Mouse (Mus musculus) hindbrain, postnatal 0 days (tissue): ENCODE data around the gene Eif2ak4. TPM values are rescaled to one million over a fixed set of nuclear protein-coding genes. Genes with fewer than 3 reads are reported as not detected.

Experiments
- ATAC-seq: fragments of 200-750 bp; cut with Nextera tagmentation; 2 replicates; pipeline ENCODE4 v1.8.0; 2017; ENCODE audit warnings: mild to moderate bottlenecking, moderate TSS enrichment, moderate library complexity
- DNase-seq: peaks from one replicate; pipeline ENCODE4 v3.0.0-alpha.2; 2015; ENCODE audit warnings: low spot score
- H3K27ac ChIP-seq: fragments of 300-500 bp; sonication (generic); 2 replicates; pipeline ENCODE4 v1.5.1; 2014; ENCODE audit warnings: mild to moderate bottlenecking
- H3K27me3 ChIP-seq: fragments of 300-500 bp; sonication (generic); 2 replicates; pipeline ENCODE4 v1.6.1; 2014; ENCODE audit warnings: low read length, mixed read lengths; ENCODE audit not compliant: insufficient read depth
- H3K36me3 ChIP-seq: fragments of 300-500 bp; sonication (generic); 2 replicates; pipeline ENCODE4 v1.6.1; 2014; ENCODE audit warnings: low read length, mixed read lengths; ENCODE audit not compliant: insufficient read depth
- H3K4me1 ChIP-seq: fragments of 300-500 bp; sonication (generic); 2 replicates; pipeline ENCODE4 v1.6.1; 2014; ENCODE audit warnings: antibody characterized with exemption, low read length, mixed read lengths; ENCODE audit not compliant: insufficient read depth
- H3K4me2 ChIP-seq: fragments of 300-500 bp; sonication (generic); 2 replicates; pipeline ENCODE4 v1.6.1; 2014; ENCODE audit warnings: low read depth, mild to moderate bottlenecking, low read length, moderate library complexity, mixed read lengths
- H3K4me3 ChIP-seq: fragments of 300-500 bp; sonication (generic); 2 replicates; pipeline ENCODE4 v1.5.1; 2014; ENCODE audit warnings: low read length
- H3K9ac ChIP-seq: fragments of 300-500 bp; sonication (generic); replicated peaks from 2 replicates; pipeline ENCODE4 v1.6.1; 2014; ENCODE audit warnings: mild to moderate bottlenecking, low read length, moderate library complexity, mixed read lengths
- H3K9me3 ChIP-seq: fragments of 300-500 bp; sonication (generic); 2 replicates; pipeline ENCODE4 v1.6.1; 2016; ENCODE audit warnings: low read length, mixed read lengths
- CTCF ChIP-seq: IDR thresholded peaks from 2 replicates; pipeline ENCODE4 v1.5.1; 2016; ENCODE audit warnings: antibody characterized with exemption, control low read depth, low read depth
- WGBS: fragments of 180-500 bp; shearing (Covaris S2); extraction: QIAGEN DNeasy Blood & Tissue Kit; methylation state at CpG from one replicate; pipeline ENCODE4 v1.1.7; 2014; 5-methylcytosine and 5-hydroxymethylcytosine counted together
- polyA plus RNA-seq: library from polyadenylated mRNA; unstranded; fragments of >200 nt; fragmentation: Nextera tagmentation; extraction: Ambion mirVana; gene quantifications from 2 replicates; pipeline ENCODE4 v1.2.1, GENCODE M21; 2015
- total RNA-seq: library from RNA; depleted of rRNA; stranded (reverse); fragments of >200 nt; gene quantifications from 2 replicates; pipeline ENCODE4 v1.2.3, GENCODE M21; 2014; rRNA removed

The Eif2ak4 gene
- total RNA-seq (15.4 and 16.3 TPM in 2 replicates), polyA plus RNA-seq (7.1 and 7.2 TPM in 2 replicates)

DNA sequence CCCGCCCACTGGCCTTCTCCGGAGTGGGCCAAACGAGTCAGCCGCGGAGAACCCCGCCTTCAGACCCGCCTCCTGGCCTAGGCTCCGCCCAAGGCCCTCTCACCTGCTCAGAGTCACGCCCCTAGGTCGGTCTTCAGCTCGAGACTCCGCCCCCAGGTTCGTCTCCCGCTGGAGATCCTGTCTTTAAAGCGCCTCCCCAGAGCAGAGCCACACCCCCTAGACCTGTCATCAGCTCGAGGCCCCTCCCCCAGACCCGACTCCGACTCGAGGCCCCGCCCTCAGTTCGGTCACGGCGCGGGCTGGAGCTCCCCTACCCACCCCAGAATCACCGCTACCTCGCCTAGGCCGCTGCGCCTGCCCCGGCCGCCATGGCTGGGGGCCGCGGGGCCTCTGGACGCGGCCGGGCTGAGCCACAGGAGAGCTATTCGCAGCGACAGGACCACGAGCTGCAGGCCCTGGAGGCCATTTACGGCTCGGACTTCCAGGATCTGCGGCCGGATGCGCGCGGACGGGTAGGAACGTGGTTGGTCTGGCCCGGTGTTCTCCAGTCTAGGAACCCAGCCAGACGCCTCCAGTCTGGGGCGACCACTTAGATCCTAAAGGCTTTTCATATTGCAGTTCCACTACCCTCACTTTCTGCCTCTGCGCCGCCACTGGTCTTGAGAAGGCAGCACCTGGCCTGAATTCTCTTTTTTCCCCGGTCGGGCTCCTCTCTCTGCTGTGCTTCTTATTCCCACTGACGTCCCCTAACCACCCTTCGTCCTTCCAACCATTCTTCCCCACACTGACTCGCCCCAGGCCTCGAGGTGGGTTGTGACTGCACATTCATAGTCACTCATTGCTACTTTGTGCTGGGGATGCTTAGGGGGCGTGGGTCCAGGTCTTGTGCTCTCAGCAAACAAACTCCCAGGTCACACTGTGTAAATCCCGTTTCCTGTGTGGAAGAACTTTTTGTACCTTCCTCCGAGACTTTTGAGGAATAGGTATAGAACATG lies at the start of gene Eif2ak4:
TSS of gene Eif2ak4 (plus strand) at position 278 of the 995 bp plus-strand sequence.
- peak within 1 kb of the TSS; percentile 92 for H3K27ac ChIP-seq
- H3K27me3 ChIP-seq = no peaks in the 10 kb centered on the region
- peak; percentile 99 for DNase-seq
- no peak for TF ChIP-seq CTCF
- H3K4me2 ChIP-seq = peak within 1 kb of the TSS; percentile 83
- no peaks in the 10 kb centered on the region for H3K36me3 ChIP-seq
- peak within 1 kb of the TSS; percentile 70 for H3K9ac ChIP-seq
- peak; percentile 98 for ATAC-seq
- WGBS = under 1% methylated on average over 51 of the region's 61 CpGs
- no peaks in the 10 kb centered on the region for H3K9me3 ChIP-seq
- H3K4me1 ChIP-seq = peaks cover 11% of the 10 kb centered on the region
- H3K4me3 ChIP-seq = peak within 1 kb of the TSS; percentile 83

DNA sequence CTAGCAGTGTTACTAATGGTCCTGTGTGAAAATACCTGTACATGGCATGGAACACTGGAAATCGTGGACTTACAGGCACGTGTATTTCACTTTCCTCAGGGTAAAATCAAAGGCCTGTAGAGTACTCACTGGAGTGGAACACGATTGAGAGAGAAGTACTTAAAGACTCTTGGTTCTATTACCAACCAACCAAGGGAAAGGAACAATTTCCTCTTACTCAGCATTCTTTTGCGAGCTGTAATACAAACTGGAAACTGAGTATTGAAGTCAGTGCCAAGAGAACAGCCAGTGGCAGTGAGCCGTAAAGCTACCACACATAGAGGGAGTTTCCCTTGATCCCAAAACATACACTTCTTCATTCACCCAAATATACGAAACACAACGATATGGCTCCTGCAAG lies 47.1 kb upstream of the Eif2ak4 start:
- no peak overlapping the region for H3K9ac ChIP-seq
- H3K27me3 ChIP-seq = no peaks in the 10 kb centered on the region
- no peak overlapping the region for H3K4me3 ChIP-seq
- DNase-seq (no peak), ATAC-seq (no peak)
- H3K4me2 ChIP-seq = no peak overlapping the region
- 78% methylated on average over 7 of the region's 7 CpGs for WGBS
- TF ChIP-seq CTCF = no peak
- no peaks in the 10 kb centered on the region for H3K36me3 ChIP-seq
- H3K4me1 ChIP-seq = no peaks in the 10 kb centered on the region
- no peak overlapping the region for H3K27ac ChIP-seq
- H3K9me3 ChIP-seq = no peaks in the 10 kb centered on the region

DNA sequence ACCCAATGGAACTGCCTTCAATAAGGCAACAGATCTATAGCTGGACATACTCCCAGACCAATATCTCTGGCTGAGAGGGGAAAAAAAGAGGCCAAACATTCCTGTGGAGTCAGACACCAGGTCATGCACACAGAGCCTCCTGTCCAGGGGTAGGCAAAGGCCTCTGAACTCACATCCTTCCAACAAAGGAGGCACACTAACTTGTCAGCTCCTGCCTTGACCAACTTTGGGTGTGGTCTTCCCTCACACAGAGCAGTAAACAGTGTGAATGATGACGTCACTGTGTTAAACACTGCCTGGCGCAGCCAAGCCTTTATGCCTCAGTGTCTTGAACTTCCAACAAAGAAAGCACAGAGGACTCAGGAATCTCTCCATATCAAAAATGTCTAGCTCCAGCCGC lies 44.5 kb upstream of the Eif2ak4 start:
- Histone ChIP-seq H3K4me3 (no peak overlapping the region), H3K27me3 (no peaks in the 10 kb centered on the region), H3K27ac (no peak overlapping the region), H3K9ac (no peak overlapping the region), H3K4me2 (no peak overlapping the region), H3K4me1 (no peaks in the 10 kb centered on the region), H3K9me3 (no peaks in the 10 kb centered on the region), H3K36me3 (no peaks in the 10 kb centered on the region)
- WGBS = 82% methylated on average over 3 of the region's 3 CpGs
- no peak for TF ChIP-seq CTCF
- DNase-seq (no peak), ATAC-seq (no peak)

DNA sequence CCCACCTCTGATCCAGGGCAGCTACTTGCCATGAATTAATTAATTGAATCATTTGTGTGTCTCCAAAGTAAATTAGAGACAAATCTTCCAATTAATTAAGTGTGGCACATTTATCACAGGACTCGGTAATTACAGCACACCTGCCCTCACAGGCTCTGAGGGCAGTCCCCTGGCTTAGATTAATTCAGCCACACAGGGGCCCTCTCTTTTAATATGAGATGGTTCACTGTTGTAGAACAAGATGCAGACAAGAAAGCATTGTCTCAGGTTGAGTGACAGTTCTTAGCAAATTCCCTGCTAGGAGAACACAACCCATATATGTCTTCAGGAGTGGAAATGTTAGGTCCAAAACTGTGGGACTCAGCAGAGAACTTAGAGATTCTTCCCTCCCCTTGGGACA lies 42.9 kb upstream of the Eif2ak4 start:
- Histone ChIP-seq H3K36me3 (no peaks in the 10 kb centered on the region), H3K27ac (no peak overlapping the region), H3K27me3 (no peaks in the 10 kb centered on the region), H3K4me2 (no peak overlapping the region), H3K9ac (no peak overlapping the region), H3K9me3 (no peaks in the 10 kb centered on the region), H3K4me3 (no peak overlapping the region), H3K4me1 (no peaks in the 10 kb centered on the region)
- no peak for TF ChIP-seq CTCF
- DNase-seq (no peak), ATAC-seq (no peak)
- 30% methylated on average over 1 of the region's 1 CpGs for whole genome bisulfite sequencing

DNA sequence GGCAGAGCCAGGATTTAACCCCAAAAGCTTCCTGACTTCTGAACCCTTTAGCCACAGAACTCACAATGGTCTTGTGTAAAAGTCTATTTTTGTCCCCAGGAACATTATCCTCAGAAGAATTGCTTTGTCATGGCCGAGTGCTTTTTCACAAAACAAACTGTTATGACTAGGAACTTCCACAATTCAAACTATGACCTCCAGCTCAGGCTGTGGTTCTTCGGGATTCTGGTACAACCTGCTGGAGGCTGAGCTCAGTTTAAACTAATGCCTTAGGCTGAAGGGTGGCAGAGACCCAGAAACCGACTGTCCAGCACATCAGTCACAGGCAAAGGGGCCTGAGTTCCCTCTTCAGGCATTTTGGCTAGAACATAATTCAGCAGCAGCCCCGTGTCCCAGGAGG lies 34.9 kb upstream of the Eif2ak4 start:
- no peak for TF ChIP-seq CTCF
- H3K9me3 ChIP-seq = no peaks in the 10 kb centered on the region
- ATAC-seq (no peak), DNase-seq (no peak)
- no peak overlapping the region for H3K4me2 ChIP-seq
- no peak overlapping the region for H3K27ac ChIP-seq
- no peaks in the 10 kb centered on the region for H3K36me3 ChIP-seq
- H3K4me3 ChIP-seq = no peak overlapping the region
- no peak overlapping the region for H3K9ac ChIP-seq
- no peaks in the 10 kb centered on the region for H3K4me1 ChIP-seq
- no peaks in the 10 kb centered on the region for H3K27me3 ChIP-seq
- WGBS = 26% methylated on average over 4 of the region's 4 CpGs

DNA sequence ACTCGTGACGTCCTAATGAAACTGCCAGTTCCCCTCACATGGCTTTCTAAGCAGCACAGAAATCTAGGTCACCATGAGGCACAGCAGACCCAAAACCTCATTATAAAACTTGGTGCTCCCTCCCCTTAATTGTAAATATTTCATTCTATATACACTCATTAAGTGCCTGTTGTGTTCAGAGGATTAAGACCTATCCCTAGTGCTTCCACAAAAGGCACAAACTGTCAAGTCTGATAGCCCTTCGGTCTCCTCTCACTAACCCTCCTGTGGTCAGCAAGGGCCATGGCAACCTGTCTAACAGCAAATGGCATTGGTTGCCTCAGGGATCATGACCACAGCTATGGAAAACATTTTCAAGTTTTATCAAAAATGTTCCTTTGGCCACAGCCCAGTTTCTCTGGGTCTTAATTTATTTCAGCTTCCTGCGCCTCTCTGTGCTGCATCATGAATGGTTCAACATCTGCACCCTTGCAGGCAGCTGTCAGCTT lies 34.5 kb upstream of the Eif2ak4 start:
- H3K4me2 ChIP-seq = no peak overlapping the region
- 47% methylated on average over 4 of the region's 4 CpGs for WGBS
- H3K27ac ChIP-seq = no peak overlapping the region
- peak; percentile 18; the same call in 1 of the 2 replicates for TF ChIP-seq CTCF
- DNase-seq = no peak
- H3K4me3 ChIP-seq = no peak overlapping the region
- H3K9me3 ChIP-seq = no peaks in the 10 kb centered on the region
- H3K36me3 ChIP-seq = no peaks in the 10 kb centered on the region
- no peak overlapping the region for H3K9ac ChIP-seq
- 0 out of 2 replicates have a peak, but pooled peaks have one; percentile 35 for ATAC-seq
- no peaks in the 10 kb centered on the region for H3K27me3 ChIP-seq
- no peaks in the 10 kb centered on the region for H3K4me1 ChIP-seq
